Mouse (Mus musculus): Measurements from ENCODE around the gene Phf1. TPM values are rescaled to one million over a fixed set of nuclear protein-coding genes. Genes with fewer than 3 reads are reported as not detected.
A peak's percentile ranks its signal among the peaks of the same experiment; 100 is the strongest.

The Phf1 gene
- polyA plus RNA-seq, 1 experiment from 2014 or later = 18.2 TPM

- Histone ChIP-seq H3K9me3 (ENCODE audit: control insufficient read depth, low read length) (no peaks in the 10 kb centered on the region), H3K27ac (replicated peaks; ENCODE audit: low read depth, low read length) (no peak overlapping the region), H3K36me3 (ENCODE audit: control insufficient read depth, insufficient read depth, low read length) (peaks cover 31% of the 10 kb centered on the region), H3K9ac (replicated peaks; ENCODE audit: low read length) (peak overlapping the region; percentile 56), H3K4me1 (ENCODE audit: control insufficient read depth, insufficient read depth, low read length) (peaks cover 42% of the 10 kb centered on the region), H3K4me3 (replicated peaks; ENCODE audit: low read depth, low read length) (peak overlapping the region; percentile 61), H3K27me3 (ENCODE audit: control insufficient read depth, insufficient read depth, low read length) (no peaks in the 10 kb centered on the region), H3K4me2 (ENCODE audit: low read length) (peak overlapping the region; percentile 96)
- ATAC-seq (ENCODE audit: low FRiP score, low TSS enrichment) = no peak
- DNase-seq = no peak
- 63% methylated on average over 16 of the region's 16 CpGs for WGBS
Measured at GRCm38 (mm10) chr17:26937883-26938695, 5.2 kb downstream of the Phf1 start.

DNA sequence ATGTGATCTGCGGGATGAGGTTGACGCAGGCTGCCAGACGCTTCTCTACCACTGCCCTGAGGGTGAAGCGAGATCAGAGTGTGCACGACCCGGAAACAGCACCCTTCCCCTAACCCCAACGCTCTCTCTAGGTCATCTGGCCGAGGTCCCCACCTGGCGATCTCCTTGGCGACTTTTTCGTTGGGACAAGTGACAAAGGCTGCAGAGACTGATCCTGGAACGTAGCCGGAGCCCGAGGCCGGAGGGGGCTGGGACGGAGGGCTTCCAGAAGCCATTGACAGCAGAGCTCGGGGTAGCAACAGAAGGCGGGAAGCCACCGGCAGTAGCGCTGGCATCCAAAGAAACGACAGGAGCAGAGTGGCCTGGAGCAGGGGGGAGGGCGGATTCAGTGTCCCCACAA, 5.9 kb downstream of the Phf1 start:
- DNase-seq = no peak

GRCm38 (mm10) chr17:26939178-26939972, 6.5 kb downstream of the Phf1 start, which contains the start of gene Cuta:
TSS of gene Cuta (minus strand) at chr17:26939569.
- WGBS = under 1% methylated on average over 69 of the region's 70 CpGs
- Histone ChIP-seq H3K9me3 (ENCODE audit: control insufficient read depth, low read length) (no peaks in the 10 kb centered on the region), H3K4me3 (replicated peaks; ENCODE audit: low read depth, low read length) (peak within 1 kb of the TSS; percentile 61), H3K4me1 (ENCODE audit: control insufficient read depth, insufficient read depth, low read length) (peaks cover 34% of the 10 kb centered on the region), H3K27ac (replicated peaks; ENCODE audit: low read depth, low read length) (peak within 1 kb of the TSS; percentile 98), H3K36me3 (ENCODE audit: control insufficient read depth, insufficient read depth, low read length) (peaks cover 31% of the 10 kb centered on the region), H3K4me2 (ENCODE audit: low read length) (peak within 1 kb of the TSS; percentile 96), H3K9ac (replicated peaks; ENCODE audit: low read length) (peak within 1 kb of the TSS; percentile 65), H3K27me3 (ENCODE audit: control insufficient read depth, insufficient read depth, low read length) (no peaks in the 10 kb centered on the region)
- ATAC-seq (ENCODE audit: low FRiP score, low TSS enrichment) (peak; percentile 95), DNase-seq (peak; percentile 100)

More for the DNA sequence above, 5.9 kb downstream of the Phf1 start:
- ATAC-seq (ENCODE audit: low FRiP score, low TSS enrichment) = no peak
- Histone ChIP-seq H3K36me3 (ENCODE audit: control insufficient read depth, insufficient read depth, low read length) (peaks cover 31% of the 10 kb centered on the region), H3K4me3 (replicated peaks; ENCODE audit: low read depth, low read length) (peak overlapping the region; percentile 61), H3K9ac (replicated peaks; ENCODE audit: low read length) (peak overlapping the region; percentile 56), H3K27ac (replicated peaks; ENCODE audit: low read depth, low read length) (peak overlapping the region; percentile 79; the same call in 1 of the 2 replicates), H3K9me3 (ENCODE audit: control insufficient read depth, low read length) (no peaks in the 10 kb centered on the region), H3K4me2 (ENCODE audit: low read length) (peak overlapping the region; percentile 96), H3K4me1 (ENCODE audit: control insufficient read depth, insufficient read depth, low read length) (peaks cover 40% of the 10 kb centered on the region), H3K27me3 (ENCODE audit: control insufficient read depth, insufficient read depth, low read length) (no peaks in the 10 kb centered on the region)
- WGBS = under 1% methylated on average over 22 of the region's 22 CpGs

GRCm38 (mm10) chr17:26939973-26940300, 7.1 kb downstream of the Phf1 start:
- ATAC-seq (ENCODE audit: low FRiP score, low TSS enrichment) (no peak), DNase-seq (no peak)
- peak overlapping the region; percentile 96 for H3K4me2 ChIP-seq (ENCODE audit: low read length)
- H3K27ac ChIP-seq (replicated peaks; ENCODE audit: low read depth, low read length) = peak overlapping the region; percentile 98
- H3K36me3 ChIP-seq (ENCODE audit: control insufficient read depth, insufficient read depth, low read length) = peaks cover 25% of the 10 kb centered on the region
- no peaks in the 10 kb centered on the region for H3K27me3 ChIP-seq (ENCODE audit: control insufficient read depth, insufficient read depth, low read length)
- H3K9ac ChIP-seq (replicated peaks; ENCODE audit: low read length) = peak overlapping the region; percentile 65
- H3K4me3 ChIP-seq (replicated peaks; ENCODE audit: low read depth, low read length) = peak overlapping the region; percentile 61
- no peaks in the 10 kb centered on the region for H3K9me3 ChIP-seq (ENCODE audit: control insufficient read depth, low read length)
- H3K4me1 ChIP-seq (ENCODE audit: control insufficient read depth, insufficient read depth, low read length) = peaks cover 34% of the 10 kb centered on the region
- WGBS = 1% methylated on average over 3 of the region's 3 CpGs

DNA sequence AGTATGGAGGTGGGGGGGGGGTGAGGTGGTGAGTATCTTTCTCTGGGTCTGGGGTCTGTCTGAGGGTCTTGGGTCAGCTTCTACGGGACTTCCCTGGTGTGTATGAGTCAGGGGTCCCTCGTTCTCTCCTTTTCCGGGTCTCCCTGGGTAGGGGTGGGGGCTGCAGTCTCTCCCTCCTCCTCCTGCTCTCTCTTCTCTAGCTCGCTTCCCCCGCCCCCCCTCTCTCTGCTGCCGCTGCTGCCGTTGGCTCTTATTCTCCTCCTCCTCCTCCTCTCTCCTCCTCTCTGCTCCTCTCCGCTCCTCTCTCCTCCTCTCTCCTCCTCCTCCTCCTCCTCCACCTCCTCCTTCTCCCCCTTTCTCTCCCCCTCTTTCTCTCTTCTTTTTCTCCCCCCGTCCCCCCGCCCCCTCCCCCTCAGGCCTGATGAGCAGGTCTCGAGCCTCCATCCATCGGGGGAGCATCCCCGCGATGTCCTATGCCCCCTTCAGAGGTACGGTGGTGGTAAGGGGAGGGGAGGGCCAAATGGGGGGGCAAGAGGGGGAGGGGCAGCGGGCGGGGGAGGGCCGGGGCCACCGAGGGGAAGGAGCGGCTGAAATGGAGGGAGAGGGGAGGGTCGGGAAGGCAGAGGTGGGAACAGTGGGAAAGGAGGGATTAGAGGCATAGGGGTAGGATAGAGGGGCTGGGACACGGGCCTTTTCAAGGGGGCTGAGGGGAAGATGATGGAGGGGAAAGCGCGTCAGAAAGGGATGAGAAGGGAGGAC, 8.4 kb downstream of the Phf1 start, which contains the start of gene Syngap1:
TSS of gene Syngap1 (plus strand) at position 223 of the 759 bp plus-strand sequence.
- H3K9ac ChIP-seq (replicated peaks; ENCODE audit: low read length) = peak within 1 kb of the TSS; percentile 75
- H3K36me3 ChIP-seq (ENCODE audit: control insufficient read depth, insufficient read depth, low read length) = peaks cover 12% of the 10 kb centered on the region
- H3K4me1 ChIP-seq (ENCODE audit: control insufficient read depth, insufficient read depth, low read length) = peaks cover 46% of the 10 kb centered on the region
- H3K4me3 ChIP-seq (replicated peaks; ENCODE audit: low read depth, low read length) = peak within 1 kb of the TSS; percentile 61
- peak within 1 kb of the TSS; percentile 96 for H3K4me2 ChIP-seq (ENCODE audit: low read length)
- no peak for ATAC-seq (ENCODE audit: low FRiP score, low TSS enrichment)
- no peaks in the 10 kb centered on the region for H3K9me3 ChIP-seq (ENCODE audit: control insufficient read depth, low read length)
- no peaks in the 10 kb centered on the region for H3K27me3 ChIP-seq (ENCODE audit: control insufficient read depth, insufficient read depth, low read length)
- peak; percentile 80 for DNase-seq
- 3% methylated on average over 22 of the region's 24 CpGs for WGBS
- H3K27ac ChIP-seq (replicated peaks; ENCODE audit: low read depth, low read length) = peak within 1 kb of the TSS; percentile 98

GRCm38 (mm10) chr17:26941841-26942570, 9.2 kb downstream of the Phf1 start:
- no peaks in the 10 kb centered on the region for H3K9me3 ChIP-seq (ENCODE audit: control insufficient read depth, low read length)
- peak overlapping the region; percentile 49 for H3K4me3 ChIP-seq (replicated peaks; ENCODE audit: low read depth, low read length)
- peaks cover 4% of the 10 kb centered on the region for H3K36me3 ChIP-seq (ENCODE audit: control insufficient read depth, insufficient read depth, low read length)
- 3% methylated on average over 4 of the region's 4 CpGs for WGBS
- peak overlapping the region; percentile 67 for H3K4me2 ChIP-seq (ENCODE audit: low read length)
- peak overlapping the region; percentile 98 for H3K27ac ChIP-seq (replicated peaks; ENCODE audit: low read depth, low read length)
- ATAC-seq (ENCODE audit: low FRiP score, low TSS enrichment) (no peak), DNase-seq (peak; percentile 40)
- no peaks in the 10 kb centered on the region for H3K27me3 ChIP-seq (ENCODE audit: control insufficient read depth, insufficient read depth, low read length)
- H3K9ac ChIP-seq (replicated peaks; ENCODE audit: low read length) = peak overlapping the region; percentile 75
- peaks cover 54% of the 10 kb centered on the region for H3K4me1 ChIP-seq (ENCODE audit: control insufficient read depth, insufficient read depth, low read length)

GRCm38 (mm10) chr17:26945824-26946495, 13.1 kb downstream of the Phf1 start:
- Histone ChIP-seq H3K4me1 (ENCODE audit: control insufficient read depth, insufficient read depth, low read length) (peaks cover 57% of the 10 kb centered on the region), H3K9ac (replicated peaks; ENCODE audit: low read length) (peak overlapping the region; percentile 64), H3K27me3 (ENCODE audit: control insufficient read depth, insufficient read depth, low read length) (no peaks in the 10 kb centered on the region), H3K36me3 (ENCODE audit: control insufficient read depth, insufficient read depth, low read length) (no peaks in the 10 kb centered on the region), H3K27ac (replicated peaks; ENCODE audit: low read depth, low read length) (peak overlapping the region; percentile 67), H3K4me2 (ENCODE audit: low read length) (peak overlapping the region; percentile 76), H3K9me3 (ENCODE audit: control insufficient read depth, low read length) (no peaks in the 10 kb centered on the region), H3K4me3 (replicated peaks; ENCODE audit: low read depth, low read length) (peak overlapping the region; percentile 38)
- DNase-seq = peak; percentile 17
- no peak for ATAC-seq (ENCODE audit: low FRiP score, low TSS enrichment)
- 18% methylated on average over 13 of the region's 13 CpGs for WGBS

Measured in midbrain, embryonic 14.5 days (tissue).